Mouse (Mus musculus): ENCODE measurements around the gene Erp44. TPM values are rescaled to one million over a fixed set of nuclear protein-coding genes. Genes with fewer than 3 reads are reported as not detected.

Gene Erp44
- 60.0 and 63.1 TPM in 2 replicates for total RNA-seq (2021)
- long read RNA-seq, experiment 1, transcript Erp44-201 (12 exons, 2,624 nt), result major isoform, 105 of 113 reads
- long read RNA-seq, experiment 1, partial matches to known transcripts, result 2 of 113 reads
- long read RNA-seq, experiment 1, other reads (novel, unspliced or antisense), result 6 of 113 reads
- long read RNA-seq, experiment 2, transcript Erp44-201 (12 exons, 2,624 nt), result major isoform, 72 of 78 reads
- long read RNA-seq, experiment 2, partial matches to known transcripts, result 2 of 78 reads
- long read RNA-seq, experiment 2, other reads (novel, unspliced or antisense), result 4 of 78 reads

GRCm38 (mm10) chr4:48279498-48280134 is at the start of gene Erp44, which contains the start of gene Invs:
TSS of gene Erp44 (minus strand) at chr4:48279558.
TSS of gene Invs (plus strand) at chr4:48279760.
- peak; percentile 96 for DNase-seq

GRCm38 (mm10) chr4:48328042-48328441 is 48.7 kb upstream of the Erp44 start:
- DNase-seq, result no peak

DNA sequence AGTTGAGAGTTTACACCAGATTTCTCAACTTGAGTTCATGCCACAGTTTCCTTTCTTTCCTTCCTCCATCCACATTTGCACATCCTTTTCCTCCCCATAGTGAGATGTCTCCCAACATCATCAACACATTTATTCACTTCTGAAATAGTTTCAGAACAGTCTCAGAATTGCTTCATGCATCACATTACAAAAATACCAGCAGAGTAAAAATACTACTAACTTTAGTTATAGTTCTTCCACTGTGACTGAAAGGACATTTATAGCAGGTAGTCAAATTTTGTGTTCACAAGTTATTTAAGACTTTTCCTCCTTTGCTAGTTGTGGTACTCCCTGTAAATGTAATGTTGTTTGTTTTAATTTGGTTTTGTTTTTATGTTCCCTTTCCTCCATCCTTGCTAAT is 47.8 kb upstream of the Erp44 start:
- DNase-seq, result no peak

DNA sequence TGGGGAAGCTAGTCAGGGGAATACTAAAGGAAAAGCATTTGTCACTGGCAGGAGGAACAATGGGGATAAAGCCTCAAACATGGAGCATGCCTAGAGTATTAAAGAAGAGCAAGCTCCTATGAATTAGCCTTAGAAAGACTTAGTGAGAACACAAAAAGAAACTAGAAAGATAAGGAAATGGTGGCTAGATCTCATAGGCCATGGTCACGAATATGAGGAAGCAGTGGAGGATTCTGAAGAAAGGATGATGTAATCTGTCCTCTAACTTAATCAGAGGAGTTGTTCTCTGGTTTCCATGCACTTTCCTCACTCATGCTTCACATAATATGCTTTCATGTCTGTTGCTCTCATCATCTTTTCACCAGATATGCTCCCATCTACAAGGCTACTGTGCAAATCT is 42.7 kb upstream of the Erp44 start:
- no peak for DNase-seq

DNA sequence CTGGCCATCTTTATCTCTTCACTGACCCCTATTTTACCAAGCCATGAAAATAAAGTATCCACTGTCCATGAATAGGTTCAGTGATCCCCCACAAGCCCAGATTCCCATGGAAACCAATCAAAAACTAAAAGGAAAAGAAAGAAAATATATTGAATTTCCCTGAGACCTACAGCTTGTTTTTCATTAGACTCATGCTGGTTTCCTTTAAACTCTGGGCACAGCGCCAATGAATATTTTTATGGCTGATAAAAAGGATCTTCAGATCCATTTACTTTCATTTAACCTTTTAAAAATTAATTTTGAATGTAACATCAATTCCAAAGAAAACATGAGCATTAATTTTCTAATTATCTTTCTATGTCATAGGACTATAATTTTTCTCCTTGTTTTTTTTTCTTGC is 41.9 kb upstream of the Erp44 start:
- peak; percentile 10 for DNase-seq

DNA sequence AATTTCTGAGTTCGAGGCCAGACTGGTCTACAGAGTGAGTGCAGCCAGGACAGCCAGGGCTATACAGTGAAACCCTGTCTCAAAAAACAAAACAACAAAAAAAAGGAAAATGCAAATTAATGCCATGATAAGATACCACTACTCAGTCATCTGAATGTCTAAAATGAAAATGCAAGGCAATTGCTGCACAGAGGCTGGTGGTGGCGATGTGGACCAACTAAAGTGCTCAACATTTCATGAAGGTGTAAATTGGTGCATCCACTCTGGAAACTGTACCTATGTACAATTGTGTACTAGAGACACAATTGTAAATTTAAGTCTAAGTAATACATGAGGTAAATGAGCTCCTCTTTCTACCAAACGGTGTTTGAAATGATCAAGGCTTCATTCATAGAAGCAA is 36.7 kb upstream of the Erp44 start:
- DNase-seq, result no peak

GRCm38 (mm10) chr4:48314814-48315213 is 35.5 kb upstream of the Erp44 start:
- DNase-seq, result no peak

- no peak for DNase-seq
These were observed 7.9 kb upstream of the Erp44 start for GRCm38 (mm10) chr4:48287086-48287757.

- no peak for DNase-seq
These were observed 1.8 kb upstream of the Erp44 start for GRCm38 (mm10) chr4:48281121-48281520.

DNA sequence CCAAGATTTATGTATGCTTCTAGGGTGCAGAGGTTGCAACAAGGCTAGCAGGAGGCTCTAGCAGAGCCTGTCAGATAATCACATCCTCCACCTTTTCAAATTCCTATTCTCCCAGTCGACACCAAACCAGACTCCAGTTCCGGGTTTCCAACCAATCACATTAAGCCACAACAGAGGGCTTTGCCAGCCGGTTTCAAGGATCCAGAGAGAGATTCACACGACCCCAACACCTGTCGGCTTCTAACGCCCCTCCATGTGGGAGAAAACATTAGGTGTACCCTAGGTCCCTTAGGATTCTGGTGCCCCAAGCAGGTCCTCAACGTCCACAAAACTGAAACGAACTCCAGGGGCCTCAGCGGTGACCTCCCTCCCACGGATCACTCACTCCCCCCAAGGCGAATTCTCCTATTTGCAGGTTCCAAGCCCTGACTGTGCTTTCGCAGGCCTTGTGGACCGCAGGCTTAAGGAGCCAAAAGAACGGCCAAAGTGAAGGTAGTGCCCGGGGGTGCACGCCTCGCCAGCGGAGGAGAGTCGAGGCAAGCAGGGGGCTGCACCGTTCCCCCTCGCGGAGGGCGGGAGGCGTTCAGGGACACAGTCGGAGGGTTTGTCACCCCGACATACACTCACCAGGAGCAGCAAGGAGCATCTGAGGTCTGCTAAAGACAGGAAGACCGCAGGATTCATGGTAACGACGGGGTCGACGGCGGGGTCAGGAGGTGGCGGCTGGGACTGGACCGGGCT is 431 bp downstream of the Erp44 start:
- DNase-seq, result peak; percentile 47

GRCm38 (mm10) chr4:48277011-48277410 is 2.3 kb downstream of the Erp44 start:
- no peak for DNase-seq

- no peak for DNase-seq
These were observed 3.6 kb downstream of the Erp44 start for GRCm38 (mm10) chr4:48275736-48276135.

- no peak for DNase-seq
These were observed 6.1 kb downstream of the Erp44 start for GRCm38 (mm10) chr4:48273119-48273829.

DNA sequence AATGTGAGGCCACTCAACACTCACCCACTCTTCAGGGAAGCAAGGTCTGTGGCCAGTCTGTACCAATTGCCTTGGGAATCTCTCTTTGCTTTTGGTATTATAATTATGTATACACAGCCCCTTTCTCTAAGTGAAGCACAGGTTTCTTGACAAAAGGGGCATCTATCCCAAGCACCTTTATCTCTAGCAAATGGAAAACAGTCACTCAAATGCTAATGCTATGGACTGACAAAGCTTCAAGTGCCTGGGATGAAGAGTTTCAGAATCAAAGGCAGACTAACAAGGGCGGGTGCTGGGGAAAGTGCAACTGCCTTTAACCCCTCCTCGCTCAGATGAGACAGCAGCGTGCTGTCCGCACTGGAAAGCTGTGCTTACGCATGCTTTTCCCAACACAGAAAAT is 7.5 kb downstream of the Erp44 start:
- DNase-seq, result no peak

GRCm38 (mm10) chr4:48270532-48270931 is 8.8 kb downstream of the Erp44 start:
- DNase-seq, result no peak

DNA sequence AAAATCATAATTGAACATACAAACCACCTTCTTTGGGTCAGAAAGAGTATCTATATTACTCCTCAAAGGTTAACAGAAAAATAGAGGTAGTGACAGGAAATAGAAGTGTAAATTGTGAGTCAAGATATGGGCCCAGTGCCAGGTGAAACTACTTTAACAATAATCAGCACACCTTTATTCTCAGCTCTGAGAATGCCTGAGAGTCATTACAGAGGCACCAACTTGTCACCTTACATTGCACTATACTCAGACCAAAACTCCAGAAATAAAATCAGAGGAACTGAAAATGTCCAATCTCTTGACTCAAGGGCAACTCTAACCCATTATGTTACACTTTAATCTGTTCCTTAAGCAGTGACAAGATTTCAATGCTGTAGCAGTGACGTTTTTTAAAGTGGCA is 11.2 kb downstream of the Erp44 start:
- DNase-seq, result no peak

- no peak for DNase-seq
These were observed 11.7 kb downstream of the Erp44 start for GRCm38 (mm10) chr4:48267683-48268082.

DNA sequence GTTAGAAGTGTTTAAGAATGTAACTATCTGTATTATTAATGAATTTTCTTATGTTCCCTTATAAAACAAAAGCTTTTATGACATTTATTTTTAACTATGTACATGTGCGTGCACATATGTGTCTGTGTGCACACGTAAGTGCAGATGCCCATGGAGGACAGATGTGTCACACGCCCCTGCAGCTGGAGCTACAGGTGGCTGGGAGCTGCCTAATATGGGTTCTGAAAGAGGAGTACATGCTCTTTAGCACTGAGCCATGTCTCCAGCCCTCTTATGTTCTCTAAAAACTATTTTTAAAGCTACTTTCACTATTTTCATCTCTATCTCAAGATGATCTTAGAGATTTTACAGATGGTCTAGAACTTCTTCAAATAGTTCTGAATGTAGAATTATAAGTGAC is 21.3 kb downstream of the Erp44 start:
- no peak for DNase-seq

DNA sequence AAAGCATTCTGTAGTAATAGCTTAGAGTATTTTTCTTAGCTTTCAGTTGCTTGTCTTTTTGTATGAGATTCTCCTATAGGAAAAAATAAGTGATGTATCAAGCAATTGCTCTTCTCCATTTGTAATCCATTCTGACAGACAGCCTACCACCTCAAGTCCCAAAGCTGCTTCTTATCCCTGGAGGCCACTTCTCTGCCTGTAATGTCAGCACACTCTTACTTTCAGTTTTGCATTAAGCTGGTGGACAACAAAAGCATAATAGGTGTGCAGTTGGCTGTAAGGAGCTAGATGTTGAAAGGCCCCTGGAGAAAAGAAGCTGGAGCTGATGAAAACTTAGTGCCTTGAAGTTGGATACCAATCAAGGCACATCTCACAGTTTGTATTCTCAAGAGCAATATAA is 26.1 kb downstream of the Erp44 start:
- DNase-seq, result no peak

- DNase-seq, result no peak
These were observed 35.1 kb downstream of the Erp44 start for GRCm38 (mm10) chr4:48244280-48244679.

- DNase-seq, result no peak
These were observed 35.6 kb downstream of the Erp44 start for GRCm38 (mm10) chr4:48243737-48244136.

- DNase-seq, result no peak
These were observed 36.9 kb downstream of the Erp44 start for GRCm38 (mm10) chr4:48242482-48242881.

Data from adrenal gland, postnatal 14 days (tissue).